Mouse (Mus musculus): ENCODE results near the gene Supt20. TPM values are rescaled to one million over a fixed set of nuclear protein-coding genes. Genes with fewer than 3 reads are reported as not detected.
"Not testable (repeated sequence)": the region's sequence is repeated elsewhere in the genome, so short reads cannot be mapped to it uniquely, and the experiment has no call there.

The Supt20 gene
- polyA plus RNA-seq, 1 experiment from 2014 or later, result 70.6 TPM

GRCm38 (mm10) chr3:54689091-54689490 lies 3.5 kb upstream of the Supt20 start:
- Histone ChIP-seq H3K36me3 (ENCODE audit: control insufficient read depth, insufficient read depth, low read length) (no peaks in the 10 kb centered on the region), H3K27me3 (replicated peaks; ENCODE audit: control insufficient read depth, insufficient read depth, low read length) (no peaks in the 10 kb centered on the region), H3K4me1 (ENCODE audit: control insufficient read depth, insufficient read depth, low read depth, low read length) (peaks cover 3% of the 10 kb centered on the region), H3K27ac (ENCODE audit: low read depth, low read length) (no peak overlapping the region), H3K9me3 (ENCODE audit: control insufficient read depth, low read length) (no peaks in the 10 kb centered on the region), H3K4me2 (ENCODE audit: low read length) (no peak overlapping the region), H3K4me3 (ENCODE audit: low read length) (no peak overlapping the region), H3K9ac (ENCODE audit: low read depth, low read length) (no peak overlapping the region)
- 57% methylated on average over 2 of the region's 2 CpGs for WGBS
- ATAC-seq, result no peak

- Histone ChIP-seq H3K9me3 (ENCODE audit: control insufficient read depth, low read length) (no peaks in the 10 kb centered on the region), H3K27ac (ENCODE audit: low read depth, low read length) (peak overlapping the region; percentile 80), H3K27me3 (replicated peaks; ENCODE audit: control insufficient read depth, insufficient read depth, low read length) (no peaks in the 10 kb centered on the region), H3K9ac (ENCODE audit: low read depth, low read length) (peak overlapping the region; percentile 76), H3K4me3 (ENCODE audit: low read length) (peak overlapping the region; percentile 68), H3K4me1 (ENCODE audit: control insufficient read depth, insufficient read depth, low read depth, low read length) (peaks cover 3% of the 10 kb centered on the region), H3K4me2 (ENCODE audit: low read length) (peak overlapping the region; percentile 72), H3K36me3 (ENCODE audit: control insufficient read depth, insufficient read depth, low read length) (peaks cover 2% of the 10 kb centered on the region; the same call in 1 of the 2 replicates)
- ATAC-seq, result no peak
- under 1% methylated on average over 8 of the region's 8 CpGs for WGBS
These were observed 429 bp downstream of the Supt20 start for GRCm38 (mm10) chr3:54693056-54693415.

- Histone ChIP-seq H3K4me3 (ENCODE audit: low read length) (no peak overlapping the region), H3K27me3 (replicated peaks; ENCODE audit: control insufficient read depth, insufficient read depth, low read length) (no peaks in the 10 kb centered on the region)
- WGBS, result 89% methylated on average over 5 of the region's 5 CpGs
These were observed 7.2 kb downstream of the Supt20 start for GRCm38 (mm10) chr3:54699759-54700301.

GRCm38 (mm10) chr3:54704106-54704505 lies 11.5 kb downstream of the Supt20 start:
- ATAC-seq; H3K4me1 ChIP-seq (ENCODE audit: control insufficient read depth, insufficient read depth, low read depth, low read length); H3K27ac ChIP-seq (ENCODE audit: low read depth, low read length); H3K27me3 ChIP-seq (replicated peaks; ENCODE audit: control insufficient read depth, insufficient read depth, low read length); H3K4me3 ChIP-seq (ENCODE audit: low read length); H3K9ac ChIP-seq (ENCODE audit: low read depth, low read length); H3K9me3 ChIP-seq (ENCODE audit: control insufficient read depth, low read length); H3K4me2 ChIP-seq (ENCODE audit: low read length): not testable (repeated sequence)
- WGBS, result 96% methylated on average over 8 of the region's 8 CpGs
- H3K36me3 ChIP-seq (ENCODE audit: control insufficient read depth, insufficient read depth, low read length), result peaks cover 15% of the 10 kb centered on the region

More at GRCm38 (mm10) chr3:54699759-54700301, 7.2 kb downstream of the Supt20 start:
- Histone ChIP-seq H3K36me3 (ENCODE audit: control insufficient read depth, insufficient read depth, low read length) (peaks cover 13% of the 10 kb centered on the region), H3K4me1 (ENCODE audit: control insufficient read depth, insufficient read depth, low read depth, low read length) (no peaks in the 10 kb centered on the region), H3K9me3 (ENCODE audit: control insufficient read depth, low read length) (no peaks in the 10 kb centered on the region), H3K9ac (ENCODE audit: low read depth, low read length) (no peak overlapping the region), H3K4me2 (ENCODE audit: low read length) (no peak overlapping the region), H3K27ac (ENCODE audit: low read depth, low read length) (no peak overlapping the region)
- no peak for ATAC-seq

- no peaks in the 10 kb centered on the region for H3K27me3 ChIP-seq (replicated peaks; ENCODE audit: control insufficient read depth, insufficient read depth, low read length)
- no peak for ATAC-seq
- no peaks in the 10 kb centered on the region for H3K4me1 ChIP-seq (ENCODE audit: control insufficient read depth, insufficient read depth, low read depth, low read length)
- 93% methylated on average over 9 of the region's 9 CpGs for WGBS
- H3K4me2 ChIP-seq (ENCODE audit: low read length), result no peak overlapping the region
- H3K9me3 ChIP-seq (ENCODE audit: control insufficient read depth, low read length), result no peaks in the 10 kb centered on the region
- H3K27ac ChIP-seq (ENCODE audit: low read depth, low read length), result no peak overlapping the region
- H3K36me3 ChIP-seq (ENCODE audit: control insufficient read depth, insufficient read depth, low read length), result peaks cover 28% of the 10 kb centered on the region
- H3K4me3 ChIP-seq (ENCODE audit: low read length), result no peak overlapping the region
- no peak overlapping the region for H3K9ac ChIP-seq (ENCODE audit: low read depth, low read length)
These were observed 16.4 kb downstream of the Supt20 start for GRCm38 (mm10) chr3:54708972-54709371.

GRCm38 (mm10) chr3:54714253-54714652 lies 21.6 kb downstream of the Supt20 start, which contains the start of gene Gm21958:
TSS of gene Gm21958 (minus strand) at chr3:54714353.
- ATAC-seq, result no peak
- H3K27ac ChIP-seq (ENCODE audit: low read depth, low read length), result no peak within 1 kb of the TSS
- 98% methylated on average over 6 of the region's 6 CpGs for WGBS
- H3K36me3 ChIP-seq (ENCODE audit: control insufficient read depth, insufficient read depth, low read length), result peaks cover 49% of the 10 kb centered on the region
- H3K4me2 ChIP-seq (ENCODE audit: low read length), result no peak within 1 kb of the TSS
- no peak within 1 kb of the TSS for H3K4me3 ChIP-seq (ENCODE audit: low read length)
- H3K4me1 ChIP-seq (ENCODE audit: control insufficient read depth, insufficient read depth, low read depth, low read length), result no peaks in the 10 kb centered on the region
- no peaks in the 10 kb centered on the region for H3K9me3 ChIP-seq (ENCODE audit: control insufficient read depth, low read length)
- no peaks in the 10 kb centered on the region for H3K27me3 ChIP-seq (replicated peaks; ENCODE audit: control insufficient read depth, insufficient read depth, low read length)
- H3K9ac ChIP-seq (ENCODE audit: low read depth, low read length), result no peak within 1 kb of the TSS

- Histone ChIP-seq H3K4me3 (ENCODE audit: low read length) (no peak overlapping the region), H3K27ac (ENCODE audit: low read depth, low read length) (no peak overlapping the region), H3K36me3 (ENCODE audit: control insufficient read depth, insufficient read depth, low read length) (peaks cover 45% of the 10 kb centered on the region), H3K27me3 (replicated peaks; ENCODE audit: control insufficient read depth, insufficient read depth, low read length) (no peaks in the 10 kb centered on the region), H3K4me1 (ENCODE audit: control insufficient read depth, insufficient read depth, low read depth, low read length) (no peaks in the 10 kb centered on the region), H3K9me3 (ENCODE audit: control insufficient read depth, low read length) (no peaks in the 10 kb centered on the region), H3K4me2 (ENCODE audit: low read length) (no peak overlapping the region), H3K9ac (ENCODE audit: low read depth, low read length) (no peak overlapping the region)
- 94% methylated on average over 6 of the region's 6 CpGs for WGBS
- no peak for ATAC-seq
These were observed 22.9 kb downstream of the Supt20 start for GRCm38 (mm10) chr3:54715461-54715860.

- no peaks in the 10 kb centered on the region for H3K4me1 ChIP-seq (ENCODE audit: control insufficient read depth, insufficient read depth, low read depth, low read length)
- H3K36me3 ChIP-seq (ENCODE audit: control insufficient read depth, insufficient read depth, low read length), result peaks cover 31% of the 10 kb centered on the region
- no peak overlapping the region for H3K27ac ChIP-seq (ENCODE audit: low read depth, low read length)
- no peaks in the 10 kb centered on the region for H3K9me3 ChIP-seq (ENCODE audit: control insufficient read depth, low read length)
- H3K4me3 ChIP-seq (ENCODE audit: low read length), result no peak overlapping the region
- no peak overlapping the region for H3K4me2 ChIP-seq (ENCODE audit: low read length)
- no peaks in the 10 kb centered on the region for H3K27me3 ChIP-seq (replicated peaks; ENCODE audit: control insufficient read depth, insufficient read depth, low read length)
- WGBS, result 68% methylated on average over 6 of the region's 6 CpGs
- peak; percentile 63; the same call in 1 of the 2 replicates for ATAC-seq
- H3K9ac ChIP-seq (ENCODE audit: low read depth, low read length), result no peak overlapping the region
These were observed 24.7 kb downstream of the Supt20 start for GRCm38 (mm10) chr3:54717348-54717747.

- WGBS, result 54% methylated on average over 3 of the region's 3 CpGs
- no peak for ATAC-seq
- Histone ChIP-seq H3K4me1 (ENCODE audit: control insufficient read depth, insufficient read depth, low read depth, low read length) (no peaks in the 10 kb centered on the region), H3K27ac (ENCODE audit: low read depth, low read length) (no peak overlapping the region), H3K4me2 (ENCODE audit: low read length) (no peak overlapping the region), H3K4me3 (ENCODE audit: low read length) (no peak overlapping the region), H3K9ac (ENCODE audit: low read depth, low read length) (no peak overlapping the region), H3K27me3 (replicated peaks; ENCODE audit: control insufficient read depth, insufficient read depth, low read length) (no peaks in the 10 kb centered on the region), H3K9me3 (ENCODE audit: control insufficient read depth, low read length) (no peaks in the 10 kb centered on the region), H3K36me3 (ENCODE audit: control insufficient read depth, insufficient read depth, low read length) (peaks cover 31% of the 10 kb centered on the region)
These were observed 26.3 kb downstream of the Supt20 start for GRCm38 (mm10) chr3:54718947-54719346.
